Mouse (Mus musculus): ENCODE data around the gene Abcg4. TPM values are rescaled to one million over a fixed set of nuclear protein-coding genes. Genes with fewer than 3 reads are reported as not detected.
"Not testable (repeated sequence)": the region's sequence is repeated elsewhere in the genome, so short reads cannot be mapped to it uniquely, and the experiment has no call there.

The Abcg4 gene
- polyA plus RNA-seq (2015; fragmentation: Nextera tagmentation; extraction: Ambion mirVana) = 5.1 and 5.5 TPM in 2 replicates

- H3K4me1 ChIP-seq = peaks cover 26% of the 10 kb centered on the region
- ATAC-seq (ENCODE audit: insufficient number of reproducible peaks, low FRiP score, low TSS enrichment, low read depth) = peak; percentile 16; the same call in 1 of the 2 replicates
- no peaks in the 10 kb centered on the region for H3K9me3 ChIP-seq (replicated peaks)
- peaks cover 27% of the 10 kb centered on the region for H3K36me3 ChIP-seq
- H3K4me3 ChIP-seq (replicated peaks) = peak within 1 kb of the TSS; percentile 62
- WGBS = 1% methylated on average over 38 of the region's 38 CpGs
- H3K4me2 ChIP-seq (replicated peaks) = peak within 1 kb of the TSS; percentile 93
- no peak within 1 kb of the TSS for H3K27ac ChIP-seq (replicated peaks)
- peaks cover 23% of the 10 kb centered on the region for H3K27me3 ChIP-seq
- H3K9ac ChIP-seq = peak within 1 kb of the TSS; percentile 65
Measured at GRCm38 (mm10) chr9:44288076-44288958, at the start of gene Abcg4. Abcg4 (minus strand) TSS chr9:44288615.

GRCm38 (mm10) chr9:44337436-44338169, 49.2 kb upstream of the Abcg4 start:
- peak overlapping the region; percentile 9; the same call in 1 of the 2 replicates for H3K9ac ChIP-seq
- ATAC-seq (ENCODE audit: insufficient number of reproducible peaks, low FRiP score, low TSS enrichment, low read depth) = no peak
- H3K4me1 ChIP-seq = peaks cover 31% of the 10 kb centered on the region
- peak overlapping the region; percentile 76 for H3K4me2 ChIP-seq (replicated peaks)
- peaks cover 52% of the 10 kb centered on the region for H3K36me3 ChIP-seq
- peak overlapping the region; percentile 72 for H3K4me3 ChIP-seq (replicated peaks)
- no peaks in the 10 kb centered on the region for H3K9me3 ChIP-seq (replicated peaks)
- WGBS = 66% methylated on average over 9 of the region's 9 CpGs
- H3K27me3 ChIP-seq = no peaks in the 10 kb centered on the region
- peak overlapping the region; percentile 40 for H3K27ac ChIP-seq (replicated peaks)

DNA sequence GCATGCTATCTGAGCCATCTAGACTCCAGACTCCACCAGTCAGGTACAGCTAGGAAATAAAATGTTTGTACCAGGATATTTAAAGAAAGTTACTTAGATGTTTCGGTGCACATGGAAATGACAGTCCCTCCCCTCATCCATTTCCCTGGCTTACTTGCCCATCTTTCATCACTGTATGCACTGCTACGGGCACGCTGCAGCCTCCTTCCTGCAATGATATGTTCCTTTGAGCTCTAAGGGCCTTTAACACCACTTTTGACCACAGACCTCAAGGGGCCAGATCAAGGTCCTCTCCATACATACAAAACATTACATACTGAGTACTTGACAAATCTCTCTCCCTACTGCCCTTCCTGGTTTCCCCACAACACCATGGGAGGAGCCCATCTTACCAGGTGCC, 48.5 kb upstream of the Abcg4 start:
- Histone ChIP-seq H3K4me3 (replicated peaks) (peak overlapping the region; percentile 72), H3K27ac (replicated peaks) (peak overlapping the region; percentile 34; the same call in 1 of the 2 replicates), H3K9ac (peak overlapping the region; percentile 26; the same call in 1 of the 2 replicates), H3K36me3 (peaks cover 57% of the 10 kb centered on the region), H3K27me3 (no peaks in the 10 kb centered on the region), H3K4me1 (peaks cover 25% of the 10 kb centered on the region), H3K9me3 (replicated peaks) (no peaks in the 10 kb centered on the region), H3K4me2 (replicated peaks) (peak overlapping the region; percentile 76)
- WGBS = 59% methylated on average over 3 of the region's 3 CpGs
- no peak for ATAC-seq (ENCODE audit: insufficient number of reproducible peaks, low FRiP score, low TSS enrichment, low read depth)

DNA sequence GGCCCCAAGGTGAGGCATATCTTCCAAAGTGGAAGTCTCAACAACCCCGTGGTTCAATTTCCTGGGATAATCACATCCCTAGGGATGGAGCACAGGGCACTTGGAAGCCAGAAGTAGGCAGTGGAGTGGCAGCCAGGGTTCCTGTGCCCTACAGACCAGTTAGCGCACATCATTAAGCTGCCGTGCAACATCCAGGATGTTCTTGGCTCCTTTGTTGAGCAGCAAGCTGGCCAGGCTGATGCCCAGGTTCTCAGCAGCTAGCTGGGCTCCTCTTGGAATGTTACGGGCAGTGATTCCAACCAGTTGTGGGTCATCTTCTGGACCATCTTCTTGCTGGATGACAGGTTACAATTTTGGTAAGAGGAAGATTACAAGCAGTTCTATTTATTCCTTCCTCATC, 48.1 kb upstream of the Abcg4 start:
- WGBS = 41% methylated on average over 4 of the region's 4 CpGs
- peaks cover 61% of the 10 kb centered on the region for H3K36me3 ChIP-seq
- H3K9me3 ChIP-seq (replicated peaks); ATAC-seq (ENCODE audit: insufficient number of reproducible peaks, low FRiP score, low TSS enrichment, low read depth); H3K27me3 ChIP-seq: not testable (repeated sequence)
- peak overlapping the region; percentile 26; the same call in 1 of the 2 replicates for H3K9ac ChIP-seq
- peaks cover 25% of the 10 kb centered on the region for H3K4me1 ChIP-seq
- peak overlapping the region; percentile 76 for H3K4me2 ChIP-seq (replicated peaks)
- H3K27ac ChIP-seq (replicated peaks) = peak overlapping the region; percentile 34; the same call in 1 of the 2 replicates
- peak overlapping the region; percentile 72 for H3K4me3 ChIP-seq (replicated peaks)

DNA sequence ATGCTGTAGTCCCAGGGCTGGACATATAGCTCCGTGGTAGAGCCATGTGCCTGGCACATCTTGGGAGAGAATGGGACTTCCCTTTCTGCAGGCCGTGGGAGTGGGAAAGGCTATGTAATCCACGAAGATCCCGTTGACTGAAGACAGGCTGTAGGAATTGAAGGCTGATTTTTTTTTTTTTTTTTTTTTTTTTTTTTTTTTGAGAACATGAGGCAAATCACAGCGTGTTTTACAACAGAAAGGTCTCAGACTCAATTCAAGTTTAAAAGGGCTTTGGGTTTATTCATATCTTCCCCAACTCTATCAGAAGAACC, 47.6 kb upstream of the Abcg4 start:
- H3K27ac ChIP-seq (replicated peaks) = peak overlapping the region; percentile 96; the same call in 1 of the 2 replicates
- H3K9ac ChIP-seq = peak overlapping the region; percentile 79
- H3K36me3 ChIP-seq = peaks cover 63% of the 10 kb centered on the region
- peaks cover 25% of the 10 kb centered on the region for H3K4me1 ChIP-seq
- under 1% methylated on average over 5 of the region's 5 CpGs for WGBS
- no peaks in the 10 kb centered on the region for H3K27me3 ChIP-seq
- H3K4me2 ChIP-seq (replicated peaks) = peak overlapping the region; percentile 76
- H3K9me3 ChIP-seq (replicated peaks) = no peaks in the 10 kb centered on the region
- H3K4me3 ChIP-seq (replicated peaks) = peak overlapping the region; percentile 72
- no peak for ATAC-seq (ENCODE audit: insufficient number of reproducible peaks, low FRiP score, low TSS enrichment, low read depth)

DNA sequence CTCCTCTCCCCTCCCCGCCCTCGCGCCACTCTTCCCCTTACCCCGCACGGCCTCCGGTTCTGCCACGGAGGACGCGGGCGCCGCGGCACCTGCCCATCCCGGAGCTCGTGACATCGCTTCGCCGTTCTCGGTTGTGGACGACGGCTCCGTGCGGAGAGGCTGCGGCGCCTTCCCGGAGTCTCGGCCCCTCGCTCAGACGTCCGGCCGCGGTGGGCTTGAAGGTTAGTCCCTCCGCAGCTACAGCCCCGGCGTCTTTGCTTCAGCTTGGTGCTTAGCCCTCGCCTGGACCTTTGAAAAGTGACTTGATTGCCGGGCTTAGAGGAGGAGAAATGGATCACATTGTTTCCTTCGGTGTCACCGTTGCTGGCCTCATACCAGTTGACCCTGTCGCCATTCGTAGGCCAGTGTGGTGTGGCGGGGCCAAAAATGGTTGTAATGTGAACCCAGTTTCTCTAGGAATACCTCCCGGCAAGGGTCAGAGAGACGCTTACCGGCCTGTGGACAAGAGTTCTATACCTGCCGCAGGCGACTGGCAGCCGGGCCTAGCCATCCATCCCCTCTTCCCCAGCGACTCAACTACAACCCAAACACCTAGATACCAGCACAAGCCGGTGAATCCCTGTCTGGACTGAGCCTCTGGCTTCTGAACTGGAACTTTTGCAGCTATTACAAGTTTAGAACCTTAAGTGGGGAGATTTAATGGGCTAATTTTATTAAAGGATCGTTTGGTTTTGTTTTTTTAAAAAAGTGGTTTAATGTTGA, 47.1 kb upstream of the Abcg4 start:
- Histone ChIP-seq H3K36me3 (peaks cover 63% of the 10 kb centered on the region), H3K4me1 (peaks cover 25% of the 10 kb centered on the region)
- peak; percentile 2; the same call in 1 of the 2 replicates for ATAC-seq (ENCODE audit: insufficient number of reproducible peaks, low FRiP score, low TSS enrichment, low read depth)

DNA sequence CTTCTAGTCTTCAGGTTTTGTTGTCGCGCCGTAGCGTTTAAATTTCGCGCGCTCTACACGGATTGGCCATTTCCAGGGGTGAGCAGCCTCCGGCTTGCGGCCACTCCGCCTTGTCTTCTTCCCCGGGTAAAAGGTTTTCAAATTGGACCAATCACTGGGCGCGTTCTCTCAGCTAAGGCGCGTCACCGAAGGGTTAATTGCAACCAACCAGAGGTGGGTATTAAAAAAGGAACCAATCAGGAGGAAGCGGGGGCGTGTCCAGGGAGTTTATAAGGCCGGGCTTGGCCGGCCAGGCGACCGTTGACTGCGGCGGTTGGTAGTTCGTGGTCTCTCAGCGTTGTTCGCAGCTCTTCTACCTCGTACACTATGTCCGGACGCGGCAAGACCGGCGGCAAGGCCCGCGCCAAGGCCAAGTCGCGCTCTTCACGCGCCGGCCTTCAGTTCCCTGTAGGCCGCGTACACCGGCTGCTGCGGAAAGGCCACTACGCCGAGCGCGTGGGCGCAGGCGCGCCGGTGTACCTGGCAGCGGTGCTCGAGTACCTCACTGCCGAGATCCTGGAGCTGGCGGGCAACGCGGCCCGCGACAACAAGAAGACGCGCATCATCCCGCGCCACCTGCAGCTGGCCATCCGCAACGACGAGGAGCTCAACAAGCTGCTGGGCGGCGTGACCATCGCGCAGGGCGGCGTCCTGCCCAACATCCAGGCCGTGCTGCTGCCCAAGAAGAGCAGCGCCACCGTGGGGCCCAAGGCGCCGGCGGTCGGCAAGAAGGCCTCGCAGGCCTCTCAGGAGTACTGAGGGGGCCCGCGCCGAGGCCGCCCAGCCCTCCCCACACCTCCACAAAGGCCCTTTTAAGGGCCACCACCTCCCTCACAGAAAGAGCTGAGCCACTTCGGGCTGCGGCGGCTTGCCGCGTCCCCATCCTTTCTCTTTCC, 46.2 kb upstream of the Abcg4 start, which contains the start of gene H2afx:
Gene H2afx (plus strand): TSS at position 299 of the 935 bp plus-strand sequence.
- H3K9ac ChIP-seq = peak within 1 kb of the TSS; percentile 79
- peak; percentile 95 for ATAC-seq (ENCODE audit: insufficient number of reproducible peaks, low FRiP score, low TSS enrichment, low read depth)
- H3K4me2 ChIP-seq (replicated peaks) = peak within 1 kb of the TSS; percentile 76
- H3K4me3 ChIP-seq (replicated peaks) = peak within 1 kb of the TSS; percentile 72
- no peaks in the 10 kb centered on the region for H3K9me3 ChIP-seq (replicated peaks)
- peak within 1 kb of the TSS; percentile 96 for H3K27ac ChIP-seq (replicated peaks)
- H3K27me3 ChIP-seq = no peaks in the 10 kb centered on the region
- peaks cover 25% of the 10 kb centered on the region for H3K4me1 ChIP-seq
- under 1% methylated on average over 91 of the region's 91 CpGs for WGBS
- peaks cover 64% of the 10 kb centered on the region for H3K36me3 ChIP-seq

More for the DNA sequence above, 47.1 kb upstream of the Abcg4 start:
- H3K27ac ChIP-seq (replicated peaks) = peak overlapping the region; percentile 96
- peak overlapping the region; percentile 72 for H3K4me3 ChIP-seq (replicated peaks)
- H3K9me3 ChIP-seq (replicated peaks) = no peaks in the 10 kb centered on the region
- H3K4me2 ChIP-seq (replicated peaks) = peak overlapping the region; percentile 76
- WGBS = under 1% methylated on average over 50 of the region's 50 CpGs
- H3K9ac ChIP-seq = peak overlapping the region; percentile 79
- H3K27me3 ChIP-seq = no peaks in the 10 kb centered on the region

DNA sequence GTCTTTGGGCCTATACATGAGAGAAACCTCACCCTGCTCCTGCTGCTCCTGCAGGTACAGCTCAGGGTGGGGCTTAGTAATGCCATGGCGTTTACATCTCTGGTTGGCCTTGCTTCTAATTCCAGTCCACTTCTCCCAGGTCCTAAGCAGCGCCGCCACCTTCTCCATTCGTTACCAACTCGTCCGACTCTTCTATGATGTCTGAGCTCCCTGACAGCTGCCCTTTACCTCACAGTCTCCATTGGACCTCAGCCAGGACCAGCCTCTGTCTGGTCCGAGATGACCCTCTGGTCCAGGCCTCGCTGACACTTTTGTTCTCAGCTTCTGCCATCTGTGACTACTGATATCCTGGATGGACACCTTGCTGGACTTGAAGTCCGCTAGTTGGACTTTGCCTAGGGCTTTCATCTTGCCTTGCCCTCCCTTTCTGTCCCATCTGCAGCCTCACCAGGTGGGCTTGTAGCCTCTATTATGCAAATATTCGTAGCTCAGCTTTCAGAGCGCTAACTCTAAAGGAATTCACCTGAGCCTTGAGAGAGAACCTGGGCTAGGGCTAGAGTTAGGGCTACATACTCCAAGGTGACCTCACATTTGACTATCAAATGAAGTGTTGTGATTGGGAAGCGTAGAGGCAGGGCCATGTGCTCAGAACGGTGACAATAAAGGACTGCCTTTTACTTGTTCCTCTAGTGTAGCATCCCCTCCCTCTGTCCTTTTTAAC, 44.7 kb upstream of the Abcg4 start:
- no peak overlapping the region for H3K4me3 ChIP-seq (replicated peaks)
- no peaks in the 10 kb centered on the region for H3K9me3 ChIP-seq (replicated peaks)
- peaks cover 61% of the 10 kb centered on the region for H3K36me3 ChIP-seq
- ATAC-seq (ENCODE audit: insufficient number of reproducible peaks, low FRiP score, low TSS enrichment, low read depth) = no peak
- H3K4me2 ChIP-seq (replicated peaks) = no peak overlapping the region
- H3K9ac ChIP-seq = no peak overlapping the region
- peaks cover 25% of the 10 kb centered on the region for H3K4me1 ChIP-seq
- no peak overlapping the region for H3K27ac ChIP-seq (replicated peaks)
- H3K27me3 ChIP-seq = no peaks in the 10 kb centered on the region
- WGBS = 95% methylated on average over 13 of the region's 13 CpGs

DNA sequence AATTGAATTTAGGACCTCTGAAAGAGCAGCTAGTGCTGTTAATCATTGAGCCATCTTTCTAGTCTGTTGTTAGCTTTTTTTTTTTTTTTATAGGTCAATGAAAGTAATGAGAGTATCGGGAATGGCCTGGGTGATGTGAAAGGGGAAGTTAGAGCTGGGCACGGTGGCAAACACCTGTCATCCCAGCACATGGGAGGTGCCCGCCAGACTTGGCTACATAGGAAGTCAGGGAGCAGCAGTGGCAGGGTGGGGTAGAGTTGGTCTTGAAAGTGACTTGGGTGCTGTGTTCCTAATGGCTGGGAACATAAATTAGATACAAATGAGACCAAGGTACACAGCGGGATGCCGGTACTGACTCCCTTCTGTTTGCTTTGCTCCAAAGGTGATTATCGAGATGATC, 42.3 kb upstream of the Abcg4 start:
- peaks cover 48% of the 10 kb centered on the region for H3K36me3 ChIP-seq
- no peaks in the 10 kb centered on the region for H3K9me3 ChIP-seq (replicated peaks)
- H3K4me1 ChIP-seq = peaks cover 18% of the 10 kb centered on the region
- no peak overlapping the region for H3K4me2 ChIP-seq (replicated peaks)
- no peaks in the 10 kb centered on the region for H3K27me3 ChIP-seq
- WGBS = 92% methylated on average over 6 of the region's 6 CpGs
- no peak overlapping the region for H3K27ac ChIP-seq (replicated peaks)
- H3K4me3 ChIP-seq (replicated peaks) = no peak overlapping the region
- no peak for ATAC-seq (ENCODE audit: insufficient number of reproducible peaks, low FRiP score, low TSS enrichment, low read depth)
- H3K9ac ChIP-seq = no peak overlapping the region

Measured in embryonic facial prominence, embryonic 15.5 days (tissue).